Mouse (Mus musculus) intestine, postnatal 0 days (tissue): ENCODE data around the gene Kif19a. TPM values are rescaled to one million over a fixed set of nuclear protein-coding genes. Genes with fewer than 3 reads are reported as not detected.
A peak's percentile ranks its signal among the peaks of the same experiment; 100 is the strongest.

Experiments used
- ATAC-seq: fragments of 200-750 bp; cut with Nextera tagmentation; 2 replicates; pipeline ENCODE4 v1.8.0; 2017; ENCODE audit warnings: mild to moderate bottlenecking, moderate TSS enrichment, moderate library complexity
- H3K27ac ChIP-seq: fragments of 300-500 bp; sonication (generic); 2 replicates; pipeline ENCODE4 v1.5.1; 2014; ENCODE audit warnings: mild to moderate bottlenecking, low read depth, low read length, moderate library complexity
- H3K27me3 ChIP-seq: fragments of 300-500 bp; sonication (generic); replicated peaks from 2 replicates; pipeline ENCODE4 v1.6.1; 2014; ENCODE audit warnings: low read length, mixed read lengths; ENCODE audit not compliant: control insufficient read depth, insufficient read depth
- H3K36me3 ChIP-seq: fragments of 300-500 bp; sonication (generic); 2 replicates; pipeline ENCODE4 v1.6.1; 2014; ENCODE audit warnings: mild to moderate bottlenecking, moderate library complexity; ENCODE audit not compliant: control insufficient read depth, insufficient read depth
- H3K4me1 ChIP-seq: fragments of 300-500 bp; sonication (generic); replicated peaks from 2 replicates; pipeline ENCODE4 v1.6.1; 2014; ENCODE audit warnings: antibody characterized with exemption, low read length, mixed read lengths; ENCODE audit not compliant: control insufficient read depth, insufficient read depth
- H3K4me2 ChIP-seq: fragments of 300-500 bp; sonication (generic); replicated peaks from 2 replicates; pipeline ENCODE4 v1.6.1; 2014; ENCODE audit warnings: low read depth, mild to moderate bottlenecking, moderate library complexity
- H3K4me3 ChIP-seq: fragments of 300-500 bp; sonication (generic); 2 replicates; pipeline ENCODE4 v1.5.1; 2014; ENCODE audit warnings: low read depth, low read length
- H3K9ac ChIP-seq: fragments of 300-500 bp; sonication (generic); 2 replicates; pipeline ENCODE4 v1.6.1; 2014; ENCODE audit warnings: mild to moderate bottlenecking, low read depth, low read length
- H3K9me3 ChIP-seq: fragments of 300-500 bp; sonication (generic); 2 replicates; pipeline ENCODE4 v1.6.1; 2016; ENCODE audit warnings: mixed run types; ENCODE audit not compliant: control insufficient read depth
- CTCF ChIP-seq: sonication (generic); IDR thresholded peaks from 2 replicates; pipeline ENCODE4 v1.5.1; 2016; ENCODE audit warnings: low read depth, mild to moderate bottlenecking, control low read depth, antibody characterized with exemption, moderate library complexity
- WGBS: fragments of 180-500 bp; shearing (Covaris S2); extraction: QIAGEN DNeasy Blood & Tissue Kit; methylation state at CpG from one replicate; pipeline ENCODE4 v1.1.7; 2014; 5-methylcytosine and 5-hydroxymethylcytosine counted together
- polyA plus RNA-seq: library from polyadenylated mRNA; unstranded; fragments of >200 nt; fragmentation: Nextera tagmentation; extraction: Ambion mirVana; gene quantifications from 2 replicates; pipeline ENCODE4 v1.2.1, GENCODE M21; 2015

Kif19a gene
- polyA plus RNA-seq, 1 experiment from 2014 or later, result 0.21 TPM

GRCm38 (mm10) chr11:114731711-114732110 is 33.5 kb upstream of the Kif19a start:
- no peak overlapping the region for H3K4me2 ChIP-seq
- no peaks in the 10 kb centered on the region for H3K36me3 ChIP-seq
- 0 out of 2 replicates have a peak, but pooled peaks cover 3% of the 10 kb centered on the region for H3K4me1 ChIP-seq
- no peak for ATAC-seq
- H3K9ac ChIP-seq, result no peak overlapping the region
- no peak overlapping the region for H3K27ac ChIP-seq
- H3K4me3 ChIP-seq, result no peak overlapping the region
- H3K9me3 ChIP-seq, result no peaks in the 10 kb centered on the region
- peak; percentile 21; the same call in 1 of the 2 replicates for TF ChIP-seq CTCF
- H3K27me3 ChIP-seq, result no peaks in the 10 kb centered on the region; the same call in 1 of the 2 replicates
- WGBS, result 81% methylated on average over 4 of the region's 4 CpGs

- H3K4me2 ChIP-seq, result no peak overlapping the region
- TF ChIP-seq CTCF, result no peak
- no peaks in the 10 kb centered on the region for H3K36me3 ChIP-seq
- H3K9ac ChIP-seq, result no peak overlapping the region
- no peak for ATAC-seq
- no peak overlapping the region for H3K4me3 ChIP-seq
- 71% methylated on average over 22 of the region's 22 CpGs for WGBS
- no peaks in the 10 kb centered on the region for H3K27me3 ChIP-seq
- no peak overlapping the region for H3K27ac ChIP-seq
- no peaks in the 10 kb centered on the region for H3K4me1 ChIP-seq
- H3K9me3 ChIP-seq, result no peaks in the 10 kb centered on the region
These were observed 32.3 kb upstream of the Kif19a start for GRCm38 (mm10) chr11:114732890-114733289.

GRCm38 (mm10) chr11:114736111-114736510 is 29.1 kb upstream of the Kif19a start:
- Histone ChIP-seq H3K36me3 (no peaks in the 10 kb centered on the region), H3K4me1 (no peaks in the 10 kb centered on the region), H3K9ac (no peak overlapping the region), H3K27ac (no peak overlapping the region), H3K9me3 (no peaks in the 10 kb centered on the region), H3K4me3 (no peak overlapping the region), H3K4me2 (no peak overlapping the region), H3K27me3 (no peaks in the 10 kb centered on the region)
- no peak for ATAC-seq
- TF ChIP-seq CTCF, result peak; percentile 19; the same call in 1 of the 2 replicates
- WGBS, result 89% methylated on average over 2 of the region's 2 CpGs

- Histone ChIP-seq H3K9ac (no peak overlapping the region), H3K27me3 (no peaks in the 10 kb centered on the region), H3K36me3 (no peaks in the 10 kb centered on the region), H3K27ac (no peak overlapping the region), H3K9me3 (no peaks in the 10 kb centered on the region), H3K4me1 (no peaks in the 10 kb centered on the region), H3K4me2 (no peak overlapping the region; the same call in 1 of the 2 replicates), H3K4me3 (no peak overlapping the region)
- 37% methylated on average over 11 of the region's 11 CpGs for WGBS
- peak; percentile 79 for TF ChIP-seq CTCF
- ATAC-seq, result no peak
These were observed 28.1 kb upstream of the Kif19a start for GRCm38 (mm10) chr11:114736913-114737624.

GRCm38 (mm10) chr11:114740598-114740997 is 24.6 kb upstream of the Kif19a start:
- no peaks in the 10 kb centered on the region for H3K27me3 ChIP-seq
- no peak overlapping the region for H3K9ac ChIP-seq
- H3K4me2 ChIP-seq, result no peak overlapping the region
- H3K9me3 ChIP-seq, result no peaks in the 10 kb centered on the region
- no peaks in the 10 kb centered on the region for H3K4me1 ChIP-seq
- H3K4me3 ChIP-seq, result no peak overlapping the region
- H3K27ac ChIP-seq, result no peak overlapping the region
- ATAC-seq, result no peak
- no peak for TF ChIP-seq CTCF
- H3K36me3 ChIP-seq, result no peaks in the 10 kb centered on the region
- 55% methylated on average over 10 of the region's 10 CpGs for WGBS

GRCm38 (mm10) chr11:114741451-114741850 is 23.7 kb upstream of the Kif19a start:
- Histone ChIP-seq H3K4me1 (no peaks in the 10 kb centered on the region), H3K36me3 (no peaks in the 10 kb centered on the region), H3K27me3 (no peaks in the 10 kb centered on the region), H3K4me2 (no peak overlapping the region), H3K9me3 (no peaks in the 10 kb centered on the region), H3K27ac (no peak overlapping the region), H3K4me3 (no peak overlapping the region), H3K9ac (no peak overlapping the region)
- no peak for TF ChIP-seq CTCF
- no peak for ATAC-seq
- 49% methylated on average over 6 of the region's 6 CpGs for WGBS
